Mouse (Mus musculus): ENCODE measurements around the gene Rnpepl1. TPM values are rescaled to one million over a fixed set of nuclear protein-coding genes. Genes with fewer than 3 reads are reported as not detected.

The Rnpepl1 gene
- polyA plus RNA-seq, 1 experiment from 2014 or later = 45.5 TPM

- ATAC-seq (ENCODE audit: insufficient read depth, low FRiP score, low read depth) = no peak
- Histone ChIP-seq H3K27ac (no peak overlapping the region), H3K4me2 (no peak overlapping the region), H3K9me3 (no peaks in the 10 kb centered on the region), H3K9ac (no peak overlapping the region), H3K4me1 (no peaks in the 10 kb centered on the region), H3K36me3 (no peaks in the 10 kb centered on the region), H3K27me3 (replicated peaks) (no peaks in the 10 kb centered on the region; the same call in 1 of the 2 replicates), H3K4me3 (replicated peaks) (no peak overlapping the region)
- 84% methylated on average over 6 of the region's 6 CpGs for WGBS
Observed at GRCm38 (mm10) chr1:92881982-92882381, 28.6 kb upstream of the Rnpepl1 start.

GRCm38 (mm10) chr1:92888901-92889655 lies 21.5 kb upstream of the Rnpepl1 start:
- Histone ChIP-seq H3K27ac (no peak overlapping the region), H3K9ac (no peak overlapping the region), H3K4me1 (no peaks in the 10 kb centered on the region), H3K9me3 (no peaks in the 10 kb centered on the region), H3K36me3 (no peaks in the 10 kb centered on the region), H3K4me2 (no peak overlapping the region), H3K27me3 (replicated peaks) (no peaks in the 10 kb centered on the region; the same call in 1 of the 2 replicates), H3K4me3 (replicated peaks) (no peak overlapping the region)
- no peak for ATAC-seq (ENCODE audit: insufficient read depth, low FRiP score, low read depth)
- 74% methylated on average over 7 of the region's 7 CpGs for WGBS

- no peaks in the 10 kb centered on the region for H3K4me1 ChIP-seq
- no peak for ATAC-seq (ENCODE audit: insufficient read depth, low FRiP score, low read depth)
- no peak overlapping the region for H3K9ac ChIP-seq
- H3K9me3 ChIP-seq = no peaks in the 10 kb centered on the region
- no peak overlapping the region for H3K27ac ChIP-seq
- H3K36me3 ChIP-seq = no peaks in the 10 kb centered on the region
- H3K27me3 ChIP-seq (replicated peaks) = no peaks in the 10 kb centered on the region
- no peak overlapping the region for H3K4me3 ChIP-seq (replicated peaks)
- 68% methylated on average over 3 of the region's 3 CpGs for WGBS
- no peak overlapping the region for H3K4me2 ChIP-seq
Observed at GRCm38 (mm10) chr1:92892791-92893190, 17.8 kb upstream of the Rnpepl1 start.

- no peak overlapping the region for H3K4me3 ChIP-seq (replicated peaks)
- no peak for ATAC-seq (ENCODE audit: insufficient read depth, low FRiP score, low read depth)
- H3K36me3 ChIP-seq = no peaks in the 10 kb centered on the region
- H3K4me1 ChIP-seq = no peaks in the 10 kb centered on the region
- no peaks in the 10 kb centered on the region for H3K27me3 ChIP-seq (replicated peaks)
- no peak overlapping the region for H3K9ac ChIP-seq
- H3K9me3 ChIP-seq = no peaks in the 10 kb centered on the region
- 66% methylated on average over 3 of the region's 3 CpGs for WGBS
- no peak overlapping the region for H3K27ac ChIP-seq
- no peak overlapping the region for H3K4me2 ChIP-seq
Observed at GRCm38 (mm10) chr1:92893896-92894295, 16.7 kb upstream of the Rnpepl1 start.

- ATAC-seq (ENCODE audit: insufficient read depth, low FRiP score, low read depth) = no peak; the same call in 1 of the 2 replicates
- Histone ChIP-seq H3K9ac (no peak overlapping the region), H3K27me3 (replicated peaks) (0 out of 2 replicates have a peak, but pooled peaks cover under 1% of the 10 kb centered on the region), H3K4me2 (no peak overlapping the region), H3K36me3 (no peaks in the 10 kb centered on the region), H3K4me3 (replicated peaks) (no peak overlapping the region), H3K27ac (no peak overlapping the region), H3K9me3 (no peaks in the 10 kb centered on the region), H3K4me1 (no peaks in the 10 kb centered on the region)
- WGBS = 12% methylated on average over 3 of the region's 3 CpGs
Observed at GRCm38 (mm10) chr1:92895089-92895488, 15.5 kb upstream of the Rnpepl1 start.

- no peak within 1 kb of the TSS for H3K27ac ChIP-seq
- no peaks in the 10 kb centered on the region for H3K36me3 ChIP-seq
- no peak within 1 kb of the TSS for H3K9ac ChIP-seq
- H3K27me3 ChIP-seq (replicated peaks) = 0 out of 2 replicates have a peak, but pooled peaks cover 3% of the 10 kb centered on the region
- ATAC-seq (ENCODE audit: insufficient read depth, low FRiP score, low read depth) = no peak; the same call in 1 of the 2 replicates
- no peaks in the 10 kb centered on the region for H3K9me3 ChIP-seq
- peaks cover 13% of the 10 kb centered on the region; the same call in 1 of the 2 replicates for H3K4me1 ChIP-seq
- H3K4me3 ChIP-seq (replicated peaks) = peak within 1 kb of the TSS; percentile 19; the same call in 1 of the 2 replicates
- H3K4me2 ChIP-seq = peak within 1 kb of the TSS; percentile 48
- 1% methylated on average over 15 of the region's 15 CpGs for WGBS
Observed at GRCm38 (mm10) chr1:92902786-92903185, 7.8 kb upstream of the Rnpepl1 start, which contains the start of gene Ankmy1. TSS of gene Ankmy1 (minus strand) at chr1:92902906.

GRCm38 (mm10) chr1:92903627-92904026 lies 7.0 kb upstream of the Rnpepl1 start:
- Histone ChIP-seq H3K36me3 (no peaks in the 10 kb centered on the region), H3K9ac (no peak overlapping the region), H3K27ac (no peak overlapping the region), H3K4me2 (no peak overlapping the region; the same call in 1 of the 2 replicates), H3K9me3 (no peaks in the 10 kb centered on the region), H3K27me3 (replicated peaks) (0 out of 2 replicates have a peak, but pooled peaks cover 3% of the 10 kb centered on the region), H3K4me1 (peaks cover 18% of the 10 kb centered on the region; the same call in 1 of the 2 replicates), H3K4me3 (replicated peaks) (no peak overlapping the region)
- ATAC-seq (ENCODE audit: insufficient read depth, low FRiP score, low read depth) = no peak
- WGBS = 66% methylated on average over 4 of the region's 4 CpGs

GRCm38 (mm10) chr1:92905703-92906310 lies 4.8 kb upstream of the Rnpepl1 start:
- Histone ChIP-seq H3K9me3 (no peaks in the 10 kb centered on the region), H3K27me3 (replicated peaks) (no peaks in the 10 kb centered on the region), H3K4me2 (no peak overlapping the region), H3K4me1 (peaks cover 24% of the 10 kb centered on the region), H3K9ac (no peak overlapping the region), H3K4me3 (replicated peaks) (no peak overlapping the region), H3K36me3 (no peaks in the 10 kb centered on the region), H3K27ac (no peak overlapping the region)
- ATAC-seq (ENCODE audit: insufficient read depth, low FRiP score, low read depth) = no peak
- WGBS = 90% methylated on average over 2 of the region's 2 CpGs

- Histone ChIP-seq H3K27ac (peak within 1 kb of the TSS; percentile 94), H3K4me2 (peak within 1 kb of the TSS; percentile 89), H3K27me3 (replicated peaks) (no peaks in the 10 kb centered on the region), H3K4me3 (replicated peaks) (peak within 1 kb of the TSS; percentile 80), H3K4me1 (peaks cover 32% of the 10 kb centered on the region), H3K36me3 (no peaks in the 10 kb centered on the region), H3K9ac (peak within 1 kb of the TSS; percentile 51), H3K9me3 (no peaks in the 10 kb centered on the region)
- ATAC-seq (ENCODE audit: insufficient read depth, low FRiP score, low read depth) = peak; percentile 90
- WGBS = 1% methylated on average over 79 of the region's 81 CpGs
Observed at GRCm38 (mm10) chr1:92906779-92907631, 3.6 kb upstream of the Rnpepl1 start, which contains the start of gene Dusp28. TSS of gene Dusp28 (plus strand) at chr1:92906981.

- Histone ChIP-seq H3K9me3 (no peaks in the 10 kb centered on the region), H3K4me2 (peak overlapping the region; percentile 89), H3K27me3 (replicated peaks) (no peaks in the 10 kb centered on the region), H3K4me3 (replicated peaks) (peak overlapping the region; percentile 80), H3K27ac (peak overlapping the region; percentile 88), H3K9ac (peak overlapping the region; percentile 43; the same call in 1 of the 2 replicates), H3K36me3 (no peaks in the 10 kb centered on the region), H3K4me1 (peaks cover 34% of the 10 kb centered on the region)
- no peak for ATAC-seq (ENCODE audit: insufficient read depth, low FRiP score, low read depth)
- 44% methylated on average over 20 of the region's 20 CpGs for WGBS
Observed at GRCm38 (mm10) chr1:92907632-92908360, 2.8 kb upstream of the Rnpepl1 start.

GRCm38 (mm10) chr1:92908664-92909063 lies 1.9 kb upstream of the Rnpepl1 start:
- Histone ChIP-seq H3K9ac (no peak overlapping the region), H3K9me3 (no peaks in the 10 kb centered on the region), H3K27me3 (replicated peaks) (no peaks in the 10 kb centered on the region), H3K36me3 (no peaks in the 10 kb centered on the region), H3K4me2 (no peak overlapping the region), H3K27ac (no peak overlapping the region), H3K4me3 (replicated peaks) (no peak overlapping the region), H3K4me1 (peaks cover 30% of the 10 kb centered on the region)
- ATAC-seq (ENCODE audit: insufficient read depth, low FRiP score, low read depth) = no peak
- 98% methylated on average over 3 of the region's 3 CpGs for WGBS
